Mouse (Mus musculus) frontal cortex, postnatal 10 days (tissue): ENCODE data around the gene Ncoa7.

Experiments
- DNase-seq, 2 experiments: peaks; one replicate each; pipeline ENCODE4 v3.0.0; 2022; ENCODE audit warnings: low spot score in 2 of 2, mixed read lengths in 1 of 2

The Ncoa7 gene

GRCm38 (mm10) chr10:30745238-30745974 is 57.7 kb downstream of the Ncoa7 start:
- no peak for DNase-seq

DNA sequence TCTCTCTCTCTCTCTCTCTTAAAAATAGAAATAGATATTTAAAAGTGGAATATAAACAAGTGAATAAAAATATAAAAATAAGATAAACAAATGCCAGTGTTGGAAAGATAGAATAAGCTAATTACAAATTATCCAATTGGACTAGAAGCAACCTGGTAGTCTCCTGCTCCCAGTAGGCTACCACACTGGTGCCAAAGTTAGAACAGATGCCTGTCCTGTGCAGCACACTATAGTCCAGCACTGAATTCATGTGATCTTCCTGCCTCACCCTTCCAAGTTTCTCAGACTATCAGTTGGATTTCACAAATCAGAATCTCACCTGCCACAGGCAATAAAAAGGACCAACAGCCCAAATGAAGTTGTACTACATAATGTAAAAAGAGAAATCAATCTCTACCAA is 59.9 kb downstream of the Ncoa7 start:
- no peak for DNase-seq

DNA sequence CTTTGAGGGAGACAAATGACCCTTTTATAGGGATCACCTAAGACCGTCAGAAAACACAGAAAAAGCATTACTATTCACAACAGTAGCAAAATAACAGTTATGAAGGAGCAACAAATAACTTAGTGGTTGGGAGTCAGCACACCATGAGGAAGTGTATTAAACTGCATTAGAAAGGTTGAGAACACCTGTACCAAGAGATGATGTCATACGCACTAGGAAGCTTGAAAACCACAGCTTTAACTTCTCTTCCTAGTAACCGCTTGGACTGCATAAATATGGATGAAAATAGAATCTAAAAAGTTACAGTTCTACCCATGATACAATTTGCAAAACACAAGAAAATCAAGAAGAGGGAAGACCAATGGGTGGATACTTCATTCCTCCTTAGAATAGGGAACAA is 64.7 kb downstream of the Ncoa7 start:
- no peak for DNase-seq

- DNase-seq = no peak
These were observed 65.8 kb downstream of the Ncoa7 start for GRCm38 (mm10) chr10:30737323-30737722.

- DNase-seq = no peak
These were observed 69.9 kb downstream of the Ncoa7 start for GRCm38 (mm10) chr10:30733148-30733785.

- no peak for DNase-seq
These were observed 71.7 kb downstream of the Ncoa7 start for GRCm38 (mm10) chr10:30731321-30731914.

DNA sequence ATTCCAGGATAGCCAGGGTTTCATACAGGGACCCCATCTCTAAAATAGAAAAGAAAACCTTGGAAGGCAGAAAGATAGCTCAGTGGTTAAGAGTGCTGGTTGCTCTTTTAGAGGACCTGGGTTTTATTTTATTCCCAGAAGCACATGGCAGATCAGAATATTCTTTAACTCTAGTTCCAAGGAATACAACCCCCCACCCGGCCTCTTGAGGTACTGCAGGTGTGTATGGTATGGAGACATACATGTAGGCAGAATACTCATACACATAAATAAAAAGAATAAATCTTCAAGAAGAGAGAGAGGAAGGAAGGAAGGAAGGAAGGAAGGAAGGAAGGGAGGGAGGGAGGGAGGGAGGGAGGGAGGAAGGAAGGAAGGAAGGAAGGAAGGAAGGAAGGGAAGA is 72.3 kb downstream of the Ncoa7 start:
- no peak for DNase-seq

DNA sequence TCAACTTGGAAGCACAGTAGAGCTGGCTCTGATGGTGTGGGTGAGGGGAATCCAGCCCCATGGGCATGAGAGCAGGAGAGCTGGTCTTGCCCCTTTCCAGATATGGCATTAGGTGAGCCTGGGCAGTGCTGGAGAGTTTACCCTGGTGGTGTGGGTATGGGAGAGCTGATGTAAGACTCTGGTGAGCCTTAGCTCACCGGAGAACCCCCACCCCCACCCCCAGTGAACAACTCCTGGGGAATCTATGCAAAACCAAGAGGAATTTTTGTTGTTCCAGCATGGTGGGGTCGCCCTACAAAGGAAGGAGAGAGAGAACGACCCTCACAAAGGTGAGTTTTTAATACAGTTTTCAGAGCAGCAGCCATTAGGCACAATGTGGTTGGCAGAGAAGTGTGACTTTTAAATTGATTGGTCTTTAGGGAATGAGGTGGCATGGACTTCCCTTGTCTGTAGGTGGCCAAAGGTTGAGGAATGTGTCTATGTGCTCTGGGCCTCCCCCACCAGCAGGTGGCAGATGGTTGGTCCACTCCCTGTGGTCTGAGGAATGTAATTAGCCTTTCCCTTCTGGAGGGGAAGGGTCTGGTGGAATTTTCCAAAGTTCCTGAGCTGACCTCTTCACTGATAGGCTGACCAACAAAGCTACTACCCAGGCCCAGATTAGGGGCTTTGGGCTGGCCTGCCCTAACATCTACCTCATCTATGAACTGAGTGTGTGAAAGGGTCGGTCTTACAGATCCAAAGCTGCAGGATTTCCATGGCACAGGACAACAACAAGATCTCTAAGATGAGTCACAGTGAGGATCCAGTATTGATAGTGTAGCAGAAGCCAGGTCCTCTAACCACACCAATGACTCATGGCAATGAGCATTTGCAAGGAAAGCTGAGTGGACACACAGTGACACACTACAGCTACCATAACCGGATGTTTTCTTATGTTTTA is 73.7 kb downstream of the Ncoa7 start:
- no peak for DNase-seq

GRCm38 (mm10) chr10:30723014-30723413 is 80.1 kb downstream of the Ncoa7 start:
- no peak for DNase-seq

GRCm38 (mm10) chr10:30720556-30720955 is 82.6 kb downstream of the Ncoa7 start:
- DNase-seq = no peak

GRCm38 (mm10) chr10:30719947-30720346 is 83.2 kb downstream of the Ncoa7 start:
- no peak for DNase-seq

- peak in 1 of 2 experiments; percentile 13 for DNase-seq
These were observed 84.3 kb downstream of the Ncoa7 start for GRCm38 (mm10) chr10:30718703-30719340.

- no peak for DNase-seq
These were observed 87.0 kb downstream of the Ncoa7 start for GRCm38 (mm10) chr10:30716171-30716570.

DNA sequence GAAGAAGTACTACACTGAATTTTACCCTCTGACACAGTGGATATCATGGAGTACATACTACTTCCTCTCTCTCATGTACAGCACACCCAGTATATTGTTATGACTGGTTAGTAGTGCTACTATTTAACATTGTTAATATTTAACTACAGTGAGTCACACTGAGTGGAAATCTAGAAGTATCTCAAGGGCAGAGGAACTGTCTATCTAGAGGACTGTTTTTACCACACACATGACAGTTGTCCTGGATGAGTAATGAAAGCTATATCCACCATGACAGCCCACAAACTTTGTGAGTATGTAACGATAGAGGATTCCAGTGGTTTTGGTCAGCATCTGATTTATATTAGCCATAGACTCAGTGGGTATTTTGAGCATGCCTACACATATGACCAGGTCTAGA is 90.6 kb downstream of the Ncoa7 start:
- no peak for DNase-seq

DNA sequence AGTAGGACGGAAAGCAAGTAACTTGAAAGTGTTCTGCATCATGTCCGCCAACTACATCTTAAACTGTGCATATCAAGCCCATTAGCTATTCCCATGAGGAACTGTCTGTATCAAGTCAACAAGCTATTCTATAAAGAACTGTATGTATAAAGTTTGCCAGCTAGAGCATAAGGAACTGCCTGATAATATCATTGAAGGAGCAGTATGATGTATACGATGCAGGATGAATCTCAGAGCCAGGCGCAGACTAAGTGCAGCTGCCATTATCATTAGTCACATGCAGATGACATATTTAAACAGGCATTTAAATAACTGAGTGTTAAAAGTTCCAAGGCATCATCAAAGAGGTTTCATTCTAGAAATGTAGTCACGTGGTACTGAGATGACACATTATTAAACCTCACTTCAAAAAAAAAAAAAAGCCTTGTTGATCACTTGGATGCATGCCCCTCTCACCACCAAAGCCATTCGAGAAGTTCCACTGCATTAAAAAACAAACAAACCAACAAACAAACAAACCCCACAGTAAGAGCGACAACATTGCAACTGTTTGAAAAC is 93.2 kb downstream of the Ncoa7 start:
- no peak for DNase-seq

DNA sequence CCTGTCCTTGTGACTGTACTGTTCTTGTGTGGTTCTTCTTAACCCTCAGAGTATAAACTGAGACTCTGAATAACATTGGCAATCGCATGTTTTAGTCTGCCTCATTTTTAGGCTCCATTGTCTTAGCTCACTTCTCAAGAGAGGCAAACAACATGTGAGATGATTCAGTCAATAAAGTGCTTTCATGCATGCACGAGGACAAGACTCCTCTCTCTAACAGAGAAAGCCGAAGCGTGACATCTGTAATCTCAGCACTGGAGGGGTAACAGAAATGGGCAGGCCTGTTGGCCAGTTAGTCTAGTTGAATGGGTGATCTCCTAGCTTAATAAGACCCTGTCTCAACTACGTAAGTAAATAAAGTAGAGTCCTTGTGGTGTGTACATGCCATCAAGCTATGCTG is 95.1 kb downstream of the Ncoa7 start:
- no peak for DNase-seq

GRCm38 (mm10) chr10:30702663-30703062 is 100.5 kb downstream of the Ncoa7 start:
- DNase-seq = no peak

DNA sequence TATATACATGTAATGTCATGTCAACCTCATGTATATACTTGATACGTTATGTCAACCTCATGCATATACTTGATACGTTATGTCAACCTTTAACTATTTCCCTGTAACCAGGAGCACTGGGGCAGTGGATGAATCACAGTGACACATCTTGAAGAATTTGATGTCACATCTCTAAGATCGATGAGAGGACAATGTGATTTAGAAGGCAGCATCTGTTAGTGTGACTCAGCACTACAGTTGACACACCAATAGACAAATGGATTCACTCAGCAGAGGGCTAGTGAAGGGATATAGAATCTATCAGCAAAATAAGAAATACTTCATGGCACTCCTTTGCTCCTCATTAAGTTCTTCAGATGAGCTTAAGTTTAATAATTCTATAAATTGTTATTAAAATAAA is 116.3 kb downstream of the Ncoa7 start:
- no peak for DNase-seq

GRCm38 (mm10) chr10:30683449-30683848 is 119.7 kb downstream of the Ncoa7 start:
- no peak for DNase-seq

GRCm38 (mm10) chr10:30679756-30680155 is 123.4 kb downstream of the Ncoa7 start:
- DNase-seq = no peak

DNA sequence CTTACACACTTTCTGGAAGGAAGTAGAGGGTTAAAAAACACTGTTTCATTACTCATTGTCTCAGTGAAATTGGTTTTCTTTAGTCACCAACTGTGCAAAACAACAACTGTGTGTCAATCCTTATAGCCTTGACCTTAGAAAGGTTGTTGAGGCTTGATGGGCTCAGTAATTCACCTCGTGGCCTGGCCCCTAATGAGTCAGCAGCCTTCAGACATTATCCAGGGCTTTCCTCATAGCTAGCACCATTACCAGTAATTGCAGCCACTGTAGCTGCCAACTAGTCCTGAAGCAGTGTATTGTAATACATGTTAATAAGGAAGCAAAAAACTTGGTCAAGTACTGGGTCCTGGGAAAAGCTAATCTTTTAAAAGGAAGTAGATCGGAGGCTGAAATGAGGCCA is 125.1 kb downstream of the Ncoa7 start:
- no peak for DNase-seq
